Comparison of ENCODE assay signal across 10 mouse cellular contexts in genomic region chr2:38349447-38350350, GRCm38 (mm10). TPM values are rescaled to one million over a fixed set of nuclear protein-coding genes. Genes with fewer than 3 reads are reported as not detected.
A peak's percentile ranks its signal among the peaks of the same experiment; 100 is the strongest.
DNase-seq lines count a peak whose midpoint lies in the region; ATAC-seq and TF ChIP-seq lines count a peak whose summit lies in the region.
"Had no signal": no experiment of that assay in that cellular context is flagged by ENCODE, and none has a peak within 500 bp of the region (broad histone marks: within the 10 kb centered on the region; RNA-seq: fewer than 3 reads in every experiment).

No protein-coding gene starts in this region.

- no peaks in the 10 kb centered on the region for H3K9me3 ChIP-seq in heart, embryonic 11.5 days (replicated peaks; ENCODE audit: control insufficient read depth, low read length)
- no peaks in the 10 kb centered on the region for H3K9me3 ChIP-seq in hindbrain, embryonic 10.5 days
- no peaks in the 10 kb centered on the region for H3K9me3 ChIP-seq in midbrain, embryonic 10.5 days (replicated peaks)

- no peak for DNase-seq in heart, postnatal 10 days
- peak; percentile 64 for DNase-seq in brain, embryonic 14.5 days (ENCODE audit: low read depth)
- DNase-seq in hindbrain, embryonic 10.5 days (ENCODE audit: low spot score) = no peak
- peak; percentile 28 for DNase-seq in midbrain, embryonic 10.5 days (ENCODE audit: low spot score)
- no peak for DNase-seq in c-Kit-positive CD71-positive TER-119-positive erythroid progenitor cells, embryonic 14.5 days (ENCODE audit: low spot score)
- no peak for DNase-seq in left cerebral cortex, adult 11 months (ENCODE audit: low spot score)
- no peak for DNase-seq in cerebellum, adult 2 months
- DNase-seq: adrenal gland, postnatal 14 days; thymus, adult 2 months had no signal

- H3K36me3 ChIP-seq in heart, embryonic 11.5 days (ENCODE audit: control insufficient read depth, insufficient read depth, low read length) = no peaks in the 10 kb centered on the region
- no peaks in the 10 kb centered on the region for H3K36me3 ChIP-seq in hindbrain, embryonic 10.5 days
- no peaks in the 10 kb centered on the region for H3K36me3 ChIP-seq in midbrain, embryonic 10.5 days

- no peak for ATAC-seq in heart, embryonic 11.5 days (replicated peaks; ENCODE audit: insufficient number of reproducible peaks, low FRiP score, low TSS enrichment)

- intact Hi-C loops in heart, postnatal 10 days (cut with DNase I) = no loop called here

- no peak overlapping the region for H3K9ac ChIP-seq in heart, embryonic 11.5 days (ENCODE audit: low read depth, low read length)

- peak overlapping the region; percentile 71; the same call in 1 of the 2 replicates for H3K4me2 ChIP-seq in heart, embryonic 11.5 days

- TF ChIP-seq CTCF in brain, embryonic 14.5 days (IDR thresholded peaks at IDR 0.05; ENCODE audit: borderline replicate concordance, extremely low read depth, insufficient read depth, insufficient read length) = no peak
- TF ChIP-seq CTCF in cerebellum, adult 2 months (IDR thresholded peaks at IDR 0.05; ENCODE audit: borderline replicate concordance, insufficient read depth, low read depth, low read length) = no peak

- H3K27ac ChIP-seq in heart, embryonic 11.5 days (ENCODE audit: low read depth, low read length) = no peak overlapping the region
- H3K27ac ChIP-seq in hindbrain, embryonic 10.5 days = peak overlapping the region; percentile 81; the same call in 1 of the 2 replicates
- H3K27ac ChIP-seq in midbrain, embryonic 10.5 days (replicated peaks) = peak overlapping the region; percentile 77; the same call in 1 of the 2 replicates
- no peak overlapping the region for H3K27ac ChIP-seq in cerebellum, adult 2 months (ENCODE audit: insufficient read depth, low read length)

- peak overlapping the region; percentile 45; the same call in 1 of the 2 replicates for H3K4me3 ChIP-seq in heart, embryonic 11.5 days (ENCODE audit: low read depth, low read length)
- peak overlapping the region; percentile 55; the same call in 1 of the 2 replicates for H3K4me3 ChIP-seq in hindbrain, embryonic 10.5 days
- peak overlapping the region; percentile 55 for H3K4me3 ChIP-seq in midbrain, embryonic 10.5 days
- H3K4me3 ChIP-seq in cerebellum, adult 2 months (replicated peaks; ENCODE audit: insufficient read depth, low read depth, low read length) = no peak overlapping the region

- peaks cover 18% of the 10 kb centered on the region for H3K4me1 ChIP-seq in heart, embryonic 11.5 days (ENCODE audit: control insufficient read depth, insufficient read depth, low read length)
- H3K4me1 ChIP-seq in hindbrain, embryonic 10.5 days (replicated peaks) = peaks cover 70% of the 10 kb centered on the region
- peaks cover 64% of the 10 kb centered on the region for H3K4me1 ChIP-seq in midbrain, embryonic 10.5 days
- no peaks in the 10 kb centered on the region; the same call in 1 of the 2 replicates for H3K4me1 ChIP-seq in cerebellum, adult 2 months (ENCODE audit: control insufficient read depth, insufficient read depth, low read length)

- no peak for TF ChIP-seq POLR2A in brain, embryonic 14.5 days (IDR thresholded peaks at IDR 0.05; ENCODE audit: borderline replicate concordance, extremely low read depth, insufficient read depth, insufficient read length, poor library complexity, severe bottlenecking)
- no peak for TF ChIP-seq POLR2A in cerebellum, adult 2 months (IDR thresholded peaks at IDR 0.05; ENCODE audit: borderline replicate concordance, insufficient read depth, low read length)

- H3K27me3 ChIP-seq in heart, embryonic 11.5 days (ENCODE audit: control insufficient read depth, insufficient read depth, low read length) = peaks cover 100% of the 10 kb centered on the region
- H3K27me3 ChIP-seq in hindbrain, embryonic 10.5 days (ENCODE audit: insufficient read depth, poor library complexity, severe bottlenecking) = peaks cover 100% of the 10 kb centered on the region
- H3K27me3 ChIP-seq in midbrain, embryonic 10.5 days (ENCODE audit: low read depth, poor library complexity, severe bottlenecking) = peaks cover 100% of the 10 kb centered on the region
- peaks cover 12% of the 10 kb centered on the region; the same call in 1 of the 2 replicates for H3K27me3 ChIP-seq in cerebellum, adult 2 months (ENCODE audit: control insufficient read depth, insufficient read depth, low read length)

- WGBS in heart, embryonic 11.5 days (ENCODE audit: insufficient replicate concordance) = 5% methylated on average over 12 of the region's 12 CpGs
- WGBS in hindbrain, embryonic 10.5 days = 5% methylated on average over 12 of the region's 12 CpGs
- 4% methylated on average over 12 of the region's 12 CpGs for WGBS in midbrain, embryonic 10.5 days
- 19% methylated on average over 12 of the region's 12 CpGs for WGBS in cerebellum, adult 2 months

RNA-seq across cellular contexts. Expression of gene Lhx2, which starts 10.6 kb away (rescaled TPM):
- polyA plus RNA-seq in heart, embryonic 11.5 days (2014; fragmentation: Nextera tagmentation; extraction: Ambion mirVana) = 0.49 and 0.68 TPM in 2 replicates
- under 1 TPM in 1 of 2 experiments, not detected in 1; 0.15 TPM for total RNA-seq in heart, postnatal 10 days (2021)
- 160 and 273 TPM in 2 replicates for polyA plus RNA-seq in brain, embryonic 14.5 days (2012; rRNA removed)
- 17.4 and 26.4 TPM in 2 replicates for polyA plus RNA-seq in hindbrain, embryonic 10.5 days (2016; fragmentation: Nextera tagmentation; extraction: Ambion mirVana)
- 23.3 and 29.0 TPM in 2 replicates for polyA plus RNA-seq in midbrain, embryonic 10.5 days (2016; fragmentation: Nextera tagmentation; extraction: Ambion mirVana)
- 1.9 and 3.5 TPM in 2 replicates for polyA plus RNA-seq in cerebellum, adult 2 months (2012; rRNA removed)

Comparison
In these comparisons a context has a peak if more than half of its experiments do, and no peak if none do; other contexts are left out.
1. H3K27ac ChIP-seq: peak in hindbrain, embryonic 10.5 days (single experiment) and midbrain, embryonic 10.5 days (single experiment); none in heart, embryonic 11.5 days (single experiment) and cerebellum, adult 2 months (single experiment).
2. DNase-seq: peak in brain, embryonic 14.5 days (single experiment) and midbrain, embryonic 10.5 days (single experiment); none in heart, postnatal 10 days (0 of 2), hindbrain, embryonic 10.5 days (single experiment), c-Kit-positive CD71-positive TER-119-positive erythroid progenitor cells, embryonic 14.5 days (single experiment), left cerebral cortex, adult 11 months (single experiment) and cerebellum, adult 2 months (0 of 2).